Mouse (Mus musculus): Measurements from ENCODE around the gene Pcbd2. TPM values are rescaled to one million over a fixed set of nuclear protein-coding genes. Genes with fewer than 3 reads are reported as not detected.

The Pcbd2 gene
- polyA plus RNA-seq, 1 experiment from 2014 or later, result 66.0 TPM

DNA sequence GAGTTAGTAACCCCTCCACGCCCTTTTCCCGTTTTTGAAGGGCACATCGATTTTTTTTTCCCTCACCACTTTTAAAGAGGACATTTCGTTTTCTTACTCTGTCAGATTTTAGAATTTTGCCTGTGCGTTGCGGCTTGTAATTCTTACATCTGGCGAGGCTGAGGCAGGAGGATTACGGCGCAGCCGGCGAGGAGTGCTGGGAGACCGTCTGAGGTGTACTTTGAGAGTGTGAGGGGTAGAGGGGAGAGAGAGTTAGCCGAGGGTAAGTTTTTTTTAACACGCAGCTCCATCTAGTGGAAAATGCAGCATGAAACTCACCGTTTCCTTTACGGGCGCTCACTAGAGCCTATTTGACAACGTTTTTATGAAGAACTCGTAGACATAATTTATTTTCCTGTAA, 671 bp downstream of the Pcbd2 start:
- peak overlapping the region; percentile 84 for H3K9ac ChIP-seq (ENCODE audit: low read length)
- no peaks in the 10 kb centered on the region for H3K4me1 ChIP-seq (ENCODE audit: control insufficient read depth, insufficient read depth, low read length)
- H3K4me2 ChIP-seq (ENCODE audit: low read depth, low read length), result peak overlapping the region; percentile 72
- peaks cover 12% of the 10 kb centered on the region for H3K36me3 ChIP-seq (ENCODE audit: control insufficient read depth, insufficient read depth)
- peak overlapping the region; percentile 66 for H3K4me3 ChIP-seq (ENCODE audit: low read length)
- no peaks in the 10 kb centered on the region for H3K27me3 ChIP-seq (ENCODE audit: control insufficient read depth, insufficient read depth, low read length)
- peak overlapping the region; percentile 97 for H3K27ac ChIP-seq (ENCODE audit: low read length)
- peak; percentile 86 for ATAC-seq (replicated peaks; ENCODE audit: extremely low read depth, insufficient read depth, low FRiP score)
- 3% methylated on average over 19 of the region's 19 CpGs for WGBS
- no peaks in the 10 kb centered on the region for H3K9me3 ChIP-seq (replicated peaks; ENCODE audit: control insufficient read depth, low read length)

DNA sequence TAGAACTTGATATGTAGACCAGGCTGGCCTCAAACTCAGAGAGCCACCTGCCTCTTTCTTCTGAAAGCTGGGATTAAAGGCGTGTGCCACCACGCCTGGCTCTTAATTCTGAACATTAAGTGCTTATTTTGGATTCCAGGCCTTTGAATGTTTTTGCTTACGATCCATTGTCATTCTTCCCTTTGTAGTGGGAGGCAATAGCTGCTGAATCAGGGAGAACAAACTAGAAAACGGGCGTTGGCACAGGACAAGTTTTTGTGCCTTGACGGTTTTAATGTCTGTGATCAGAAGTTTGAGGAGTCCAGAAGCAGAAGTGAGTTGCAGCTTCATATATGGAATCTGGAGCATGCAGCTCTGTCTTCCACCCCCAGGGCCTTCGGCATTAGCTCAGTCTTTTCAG, 3.5 kb downstream of the Pcbd2 start:
- no peak overlapping the region for H3K27ac ChIP-seq (ENCODE audit: low read length)
- no peak for ATAC-seq (replicated peaks; ENCODE audit: extremely low read depth, insufficient read depth, low FRiP score)
- no peak overlapping the region for H3K9ac ChIP-seq (ENCODE audit: low read length)
- WGBS, result 89% methylated on average over 7 of the region's 7 CpGs
- H3K4me3 ChIP-seq (ENCODE audit: low read length), result no peak overlapping the region
- H3K9me3 ChIP-seq (replicated peaks; ENCODE audit: control insufficient read depth, low read length), result no peaks in the 10 kb centered on the region
- peaks cover under 1% of the 10 kb centered on the region; the same call in 1 of the 2 replicates for H3K36me3 ChIP-seq (ENCODE audit: control insufficient read depth, insufficient read depth)
- H3K4me1 ChIP-seq (ENCODE audit: control insufficient read depth, insufficient read depth, low read length), result no peaks in the 10 kb centered on the region
- no peak overlapping the region for H3K4me2 ChIP-seq (ENCODE audit: low read depth, low read length)
- H3K27me3 ChIP-seq (ENCODE audit: control insufficient read depth, insufficient read depth, low read length), result no peaks in the 10 kb centered on the region

DNA sequence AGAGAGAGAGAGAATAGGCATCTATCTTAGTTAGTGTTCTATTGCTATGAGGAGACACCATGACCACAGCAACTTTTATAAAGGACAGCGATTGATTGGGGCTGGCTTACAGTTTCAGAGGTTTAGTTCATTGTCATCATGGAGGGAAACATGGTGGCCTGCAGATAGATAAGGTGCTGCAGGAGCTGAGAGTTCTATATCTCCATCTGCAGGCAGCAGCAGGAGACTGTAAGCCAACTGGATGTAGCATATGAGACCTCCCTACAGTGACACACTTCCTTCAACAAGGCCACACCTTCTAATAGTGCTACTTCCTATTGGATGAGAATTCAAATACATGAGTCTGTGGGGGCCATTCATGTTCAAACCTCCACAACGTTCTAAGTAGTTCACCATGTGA, 5.0 kb downstream of the Pcbd2 start:
- 76% methylated on average over 2 of the region's 2 CpGs for WGBS

DNA sequence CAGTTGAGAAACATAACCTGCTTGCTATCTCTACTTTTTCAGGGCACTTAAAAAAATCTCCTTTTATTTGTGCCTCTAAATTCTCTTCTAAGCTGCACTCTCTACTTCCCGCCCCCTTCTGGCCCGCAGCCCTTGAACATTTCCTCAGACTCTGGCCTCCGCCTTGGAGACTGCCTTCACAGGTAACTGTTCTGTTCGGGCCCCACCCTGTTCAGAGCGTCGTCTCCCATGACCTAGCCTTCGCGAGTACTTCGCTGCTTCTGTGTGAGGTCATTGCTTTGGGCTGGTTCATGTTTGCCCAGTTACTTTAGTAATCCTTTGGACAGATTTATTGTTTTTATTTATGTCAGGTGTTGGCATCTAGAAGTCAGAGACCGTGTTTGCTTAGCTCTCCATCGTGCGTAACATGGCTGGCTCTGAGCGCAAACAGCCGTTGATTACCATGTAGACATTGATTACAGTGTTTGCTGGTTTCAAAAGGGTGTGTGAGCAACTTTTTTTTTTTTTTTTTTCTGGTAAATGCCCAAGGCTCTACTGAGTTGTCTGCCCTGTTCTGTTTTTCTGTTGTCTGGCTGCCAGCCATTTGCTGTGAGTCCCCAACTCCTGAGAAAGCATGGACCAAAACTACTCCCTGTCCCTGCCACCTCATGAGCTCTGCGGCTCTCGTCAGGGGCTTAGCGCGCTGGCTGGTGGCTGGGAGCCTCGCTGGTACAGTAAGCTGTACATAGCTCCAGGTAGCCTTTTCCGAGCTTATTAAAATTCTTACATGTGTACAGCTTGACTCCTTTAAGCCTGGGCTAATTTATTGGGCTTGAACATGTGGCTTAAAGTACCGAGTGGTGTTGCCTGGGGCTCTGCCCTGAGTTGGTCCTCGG, 6.7 kb downstream of the Pcbd2 start:
- Histone ChIP-seq H3K9me3 (replicated peaks; ENCODE audit: control insufficient read depth, low read length) (no peaks in the 10 kb centered on the region), H3K4me2 (ENCODE audit: low read depth, low read length) (no peak overlapping the region), H3K4me1 (ENCODE audit: control insufficient read depth, insufficient read depth, low read length) (no peaks in the 10 kb centered on the region), H3K27ac (ENCODE audit: low read length) (no peak overlapping the region), H3K36me3 (ENCODE audit: control insufficient read depth, insufficient read depth) (no peaks in the 10 kb centered on the region), H3K9ac (ENCODE audit: low read length) (no peak overlapping the region), H3K4me3 (ENCODE audit: low read length) (no peak overlapping the region), H3K27me3 (ENCODE audit: control insufficient read depth, insufficient read depth, low read length) (no peaks in the 10 kb centered on the region)
- no peak for ATAC-seq (replicated peaks; ENCODE audit: extremely low read depth, insufficient read depth, low FRiP score)
- WGBS, result 82% methylated on average over 22 of the region's 22 CpGs

More for the DNA sequence above, 5.0 kb downstream of the Pcbd2 start:
- Histone ChIP-seq H3K36me3 (ENCODE audit: control insufficient read depth, insufficient read depth) (no peaks in the 10 kb centered on the region), H3K9ac (ENCODE audit: low read length) (no peak overlapping the region), H3K27me3 (ENCODE audit: control insufficient read depth, insufficient read depth, low read length) (no peaks in the 10 kb centered on the region), H3K4me3 (ENCODE audit: low read length) (no peak overlapping the region), H3K4me1 (ENCODE audit: control insufficient read depth, insufficient read depth, low read length) (no peaks in the 10 kb centered on the region), H3K27ac (ENCODE audit: low read length) (no peak overlapping the region), H3K4me2 (ENCODE audit: low read depth, low read length) (no peak overlapping the region), H3K9me3 (replicated peaks; ENCODE audit: control insufficient read depth, low read length) (no peaks in the 10 kb centered on the region)
- ATAC-seq (replicated peaks; ENCODE audit: extremely low read depth, insufficient read depth, low FRiP score), result no peak

DNA sequence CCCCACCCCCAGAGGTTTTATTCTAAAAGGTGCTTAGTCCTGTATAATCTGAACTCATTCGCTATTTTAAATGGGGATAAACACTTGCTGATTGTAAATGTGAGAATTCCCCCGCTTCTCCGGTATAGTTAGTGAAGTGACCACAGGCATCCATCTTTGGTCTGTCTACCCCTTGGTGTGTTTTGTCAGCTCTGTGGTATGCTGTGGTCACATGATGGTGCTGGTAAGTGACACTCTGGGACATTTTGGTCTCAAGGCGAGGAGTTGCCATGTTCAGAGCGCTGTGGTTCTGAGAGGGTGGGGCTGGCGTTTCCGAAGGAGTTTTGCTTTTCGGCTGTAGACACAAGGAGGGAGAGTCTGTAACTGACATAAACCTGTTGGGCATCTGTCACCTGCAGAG, 10.7 kb downstream of the Pcbd2 start:
- H3K4me1 ChIP-seq (ENCODE audit: control insufficient read depth, insufficient read depth, low read length), result no peaks in the 10 kb centered on the region
- no peak for ATAC-seq (replicated peaks; ENCODE audit: extremely low read depth, insufficient read depth, low FRiP score)
- no peaks in the 10 kb centered on the region for H3K27me3 ChIP-seq (ENCODE audit: control insufficient read depth, insufficient read depth, low read length)
- WGBS, result 80% methylated on average over 8 of the region's 8 CpGs
- H3K36me3 ChIP-seq (ENCODE audit: control insufficient read depth, insufficient read depth), result no peaks in the 10 kb centered on the region
- H3K4me2 ChIP-seq (ENCODE audit: low read depth, low read length), result no peak overlapping the region
- no peaks in the 10 kb centered on the region for H3K9me3 ChIP-seq (replicated peaks; ENCODE audit: control insufficient read depth, low read length)
- no peak overlapping the region for H3K4me3 ChIP-seq (ENCODE audit: low read length)
- no peak overlapping the region for H3K27ac ChIP-seq (ENCODE audit: low read length)
- no peak overlapping the region for H3K9ac ChIP-seq (ENCODE audit: low read length)

DNA sequence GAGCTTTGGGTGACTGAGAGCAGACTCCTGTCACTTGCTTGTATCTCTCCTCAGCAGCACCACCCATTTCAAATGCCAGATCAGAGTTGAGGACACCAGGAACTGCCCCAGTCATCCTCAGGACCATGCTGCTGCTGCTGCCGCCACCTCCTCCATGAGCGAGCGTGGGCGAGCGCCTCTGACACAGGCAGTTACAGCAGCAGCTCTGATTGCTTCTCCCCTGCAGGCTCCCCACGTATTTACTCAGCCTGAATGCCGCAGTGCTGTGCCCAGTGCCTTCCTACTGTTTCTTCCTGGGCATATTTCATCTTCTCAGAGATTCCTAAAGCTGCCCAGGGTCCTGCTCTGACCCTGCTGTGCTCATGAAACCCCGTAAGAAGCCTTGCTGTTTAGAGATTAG, 15.1 kb downstream of the Pcbd2 start:
- H3K4me1 ChIP-seq (ENCODE audit: control insufficient read depth, insufficient read depth, low read length), result no peaks in the 10 kb centered on the region
- 0 out of 2 replicates have a peak, but pooled peaks cover 4% of the 10 kb centered on the region for H3K36me3 ChIP-seq (ENCODE audit: control insufficient read depth, insufficient read depth)
- H3K27ac ChIP-seq (ENCODE audit: low read length), result no peak overlapping the region
- no peak overlapping the region for H3K4me2 ChIP-seq (ENCODE audit: low read depth, low read length)
- no peak overlapping the region for H3K4me3 ChIP-seq (ENCODE audit: low read length)
- no peaks in the 10 kb centered on the region for H3K9me3 ChIP-seq (replicated peaks; ENCODE audit: control insufficient read depth, low read length)
- 59% methylated on average over 8 of the region's 8 CpGs for WGBS
- no peak for ATAC-seq (replicated peaks; ENCODE audit: extremely low read depth, insufficient read depth, low FRiP score)
- no peaks in the 10 kb centered on the region for H3K27me3 ChIP-seq (ENCODE audit: control insufficient read depth, insufficient read depth, low read length)
- no peak overlapping the region for H3K9ac ChIP-seq (ENCODE audit: low read length)

DNA sequence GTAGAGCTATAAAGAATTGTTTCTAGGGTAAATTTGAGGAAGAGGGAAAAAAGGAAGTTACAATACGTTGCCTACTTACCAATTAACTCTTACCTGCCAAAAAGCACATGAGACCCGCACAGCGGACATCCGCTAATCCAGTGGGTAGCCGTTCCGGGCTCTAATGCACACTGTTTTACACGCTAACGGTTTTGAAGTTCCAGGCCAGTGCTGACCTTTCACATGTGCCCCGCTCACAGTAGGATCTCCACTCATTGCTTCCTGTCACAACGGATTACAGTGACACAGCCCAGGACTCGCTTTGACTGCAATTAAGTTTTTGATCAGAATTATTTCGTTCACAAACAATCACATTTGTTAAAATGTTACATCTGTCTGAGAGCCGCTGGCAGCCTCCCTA, 27.2 kb downstream of the Pcbd2 start:
- no peaks in the 10 kb centered on the region for H3K36me3 ChIP-seq (ENCODE audit: control insufficient read depth, insufficient read depth)
- 76% methylated on average over 13 of the region's 13 CpGs for WGBS
- no peak overlapping the region for H3K27ac ChIP-seq (ENCODE audit: low read length)
- H3K4me2 ChIP-seq (ENCODE audit: low read depth, low read length), result no peak overlapping the region
- peaks cover 2% of the 10 kb centered on the region; the same call in 1 of the 2 replicates for H3K4me1 ChIP-seq (ENCODE audit: control insufficient read depth, insufficient read depth, low read length)
- H3K9me3 ChIP-seq (replicated peaks; ENCODE audit: control insufficient read depth, low read length), result no peaks in the 10 kb centered on the region
- no peak for ATAC-seq (replicated peaks; ENCODE audit: extremely low read depth, insufficient read depth, low FRiP score)
- no peak overlapping the region for H3K9ac ChIP-seq (ENCODE audit: low read length)
- H3K4me3 ChIP-seq (ENCODE audit: low read length), result no peak overlapping the region
- H3K27me3 ChIP-seq (ENCODE audit: control insufficient read depth, insufficient read depth, low read length), result no peaks in the 10 kb centered on the region

DNA sequence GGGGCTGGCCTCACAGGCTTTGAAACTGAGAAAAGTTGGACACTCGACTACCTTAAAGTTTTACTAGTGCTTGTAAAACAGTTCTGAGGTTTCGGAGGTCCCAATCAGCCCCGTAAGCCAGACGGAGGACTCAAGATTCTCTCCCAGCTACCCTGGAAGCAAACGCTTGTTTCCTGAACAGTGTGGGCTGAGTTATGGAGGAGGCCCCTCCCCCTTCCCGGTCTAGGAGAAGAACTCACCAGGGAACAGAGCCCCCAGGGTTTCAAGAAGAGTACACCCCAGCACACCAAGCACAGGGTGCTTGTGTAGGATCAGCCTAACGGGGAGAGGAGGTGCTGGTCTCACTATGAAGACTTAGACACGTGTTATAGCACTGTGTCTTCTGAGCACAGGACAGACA, 29.6 kb downstream of the Pcbd2 start:
- H3K9me3 ChIP-seq (replicated peaks; ENCODE audit: control insufficient read depth, low read length), result no peaks in the 10 kb centered on the region
- H3K36me3 ChIP-seq (ENCODE audit: control insufficient read depth, insufficient read depth), result no peaks in the 10 kb centered on the region
- no peaks in the 10 kb centered on the region for H3K27me3 ChIP-seq (ENCODE audit: control insufficient read depth, insufficient read depth, low read length)
- H3K4me3 ChIP-seq (ENCODE audit: low read length), result peak overlapping the region; percentile 29; the same call in 1 of the 2 replicates
- ATAC-seq (replicated peaks; ENCODE audit: extremely low read depth, insufficient read depth, low FRiP score), result no peak
- peaks cover 6% of the 10 kb centered on the region for H3K4me1 ChIP-seq (ENCODE audit: control insufficient read depth, insufficient read depth, low read length)
- no peak overlapping the region for H3K27ac ChIP-seq (ENCODE audit: low read length)
- peak overlapping the region; percentile 65 for H3K9ac ChIP-seq (ENCODE audit: low read length)
- WGBS, result 43% methylated on average over 8 of the region's 8 CpGs
- H3K4me2 ChIP-seq (ENCODE audit: low read depth, low read length), result peak overlapping the region; percentile 47

DNA sequence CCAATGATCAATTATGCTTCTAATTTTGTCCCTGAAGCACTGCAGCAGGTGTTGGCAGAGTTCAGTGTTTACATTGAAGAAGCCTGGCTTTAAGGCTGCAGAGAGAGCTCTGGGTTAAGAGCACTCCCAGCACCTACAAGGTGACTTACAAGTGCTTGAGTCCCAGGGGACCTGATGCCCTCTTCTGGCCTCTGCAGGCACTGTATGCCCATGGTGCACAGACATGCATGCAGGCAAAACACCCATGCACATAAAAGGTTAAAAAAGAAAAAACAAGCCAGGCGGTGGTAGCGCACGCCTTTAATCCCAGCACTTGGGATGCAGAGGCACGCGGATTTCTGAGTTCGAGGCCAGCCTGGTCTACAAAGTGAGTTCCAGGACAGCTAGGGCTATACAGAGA, 30.5 kb downstream of the Pcbd2 start:
- no peak overlapping the region for H3K4me2 ChIP-seq (ENCODE audit: low read depth, low read length)
- H3K36me3 ChIP-seq (ENCODE audit: control insufficient read depth, insufficient read depth), result no peaks in the 10 kb centered on the region
- H3K4me1 ChIP-seq (ENCODE audit: control insufficient read depth, insufficient read depth, low read length), result peaks cover 6% of the 10 kb centered on the region
- no peaks in the 10 kb centered on the region for H3K27me3 ChIP-seq (ENCODE audit: control insufficient read depth, insufficient read depth, low read length)
- ATAC-seq (replicated peaks; ENCODE audit: extremely low read depth, insufficient read depth, low FRiP score), result no peak
- WGBS, result 89% methylated on average over 6 of the region's 6 CpGs
- H3K4me3 ChIP-seq (ENCODE audit: low read length), result no peak overlapping the region
- H3K9ac ChIP-seq (ENCODE audit: low read length), result no peak overlapping the region
- H3K9me3 ChIP-seq (replicated peaks; ENCODE audit: control insufficient read depth, low read length), result no peaks in the 10 kb centered on the region
- H3K27ac ChIP-seq (ENCODE audit: low read length), result no peak overlapping the region

Data from heart, embryonic 16.5 days (tissue).